Mouse (Mus musculus) spleen, postnatal 4 days (tissue): ENCODE results near the gene Nbeal2.

Source experiments
- DNase-seq, 2 experiments: peaks; one replicate each; pipeline ENCODE4 v3.0.0; 2022; ENCODE audit warnings: low spot score in 2 of 2

Nbeal2 gene

GRCm38 (mm10) chr9:110583521-110583920, 70.4 kb downstream of the Nbeal2 start:
- DNase-seq: no peak

GRCm38 (mm10) chr9:110582161-110582560, 71.8 kb downstream of the Nbeal2 start:
- DNase-seq: no peak
